Mouse (Mus musculus): ENCODE measurements at regions not wholly inside any gene's neighbourhood (a gene's known extent, or its start where the extent isn't known, plus 50 kb on each side); places are given as distances from the start of the nearest gene placed in this dataset.

DNA sequence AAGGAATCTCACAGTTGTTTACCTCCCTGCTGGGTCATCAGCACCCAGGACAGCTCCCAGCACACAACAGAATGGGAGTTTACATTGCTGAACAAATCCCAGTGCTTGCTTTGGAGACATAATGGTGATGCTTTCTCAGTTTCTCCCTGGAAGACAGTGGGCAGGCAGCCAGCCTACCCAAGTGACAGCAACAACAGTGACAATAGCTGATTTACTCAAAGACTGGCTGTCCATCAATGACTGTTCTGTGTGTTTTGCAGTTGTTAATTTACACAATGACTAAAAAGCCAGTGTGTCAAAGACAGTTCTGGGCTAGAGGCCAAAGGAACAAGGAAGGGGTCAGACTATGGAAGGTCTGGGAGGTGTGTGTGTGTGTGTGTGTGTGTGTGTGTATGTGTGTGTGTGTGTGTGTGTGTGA, 762.2 kb downstream of the Utrn start:
- TF ChIP-seq CTCF (IDR thresholded peaks at IDR 0.05; ENCODE audit: low read depth) (no peak), EP300 (IDR thresholded peaks at IDR 0.05; ENCODE audit: low read depth) (no peak)
